Mouse (Mus musculus) monocyte, adult 5-6 weeks (primary cell): ENCODE measurements around the gene H2-Eb2. TPM values are rescaled to one million over a fixed set of nuclear protein-coding genes. Genes with fewer than 3 reads are reported as not detected.
A peak's percentile ranks its signal among the peaks of the same experiment; 100 is the strongest.

Experiments used
- ATAC-seq: fragments of 153-309, 156-312 bp; replicated peaks from 2 replicates; pipeline ENCODE4 v1.8.0; 2017; ENCODE audit warnings: mild to moderate bottlenecking; ENCODE audit not compliant: low TSS enrichment, insufficient number of reproducible peaks, severe bottlenecking, poor library complexity, low FRiP score
- total RNA-seq: library from RNA; stranded (forward); fragments of 200-1000, 200-491, 200-594 nt; gene quantifications from 3 replicates; pipeline ENCODE4 v1.2.3, GENCODE M21; 2017

H2-Eb2 gene
- total RNA-seq = 4.9 to 11.5 TPM (median 8.6 TPM) in 3 replicates

DNA sequence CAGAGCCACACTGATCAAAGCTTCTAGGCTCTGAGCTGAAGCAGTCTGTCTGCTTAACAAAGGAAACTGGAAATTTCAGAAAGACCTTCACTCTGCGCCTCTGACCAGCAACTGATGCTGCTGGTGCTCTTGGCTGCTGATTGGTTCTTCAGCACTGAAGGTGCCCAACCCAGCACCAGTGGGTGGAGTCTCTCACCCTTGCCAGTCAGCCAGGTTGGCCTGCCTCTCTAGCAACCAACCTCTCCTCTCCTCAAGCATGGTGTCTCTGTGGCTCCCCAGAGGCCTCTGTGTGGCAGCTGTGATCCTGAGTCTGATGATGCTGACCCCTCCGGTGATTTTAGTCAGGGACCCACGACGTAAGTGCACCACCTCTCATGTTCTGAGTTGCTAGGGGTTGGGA is at the start of gene H2-Eb2:
H2-Eb2 (plus strand) TSS at position 230 of the 400 bp plus-strand sequence.
- ATAC-seq = peak; percentile 70; the same call in 1 of the 2 replicates

DNA sequence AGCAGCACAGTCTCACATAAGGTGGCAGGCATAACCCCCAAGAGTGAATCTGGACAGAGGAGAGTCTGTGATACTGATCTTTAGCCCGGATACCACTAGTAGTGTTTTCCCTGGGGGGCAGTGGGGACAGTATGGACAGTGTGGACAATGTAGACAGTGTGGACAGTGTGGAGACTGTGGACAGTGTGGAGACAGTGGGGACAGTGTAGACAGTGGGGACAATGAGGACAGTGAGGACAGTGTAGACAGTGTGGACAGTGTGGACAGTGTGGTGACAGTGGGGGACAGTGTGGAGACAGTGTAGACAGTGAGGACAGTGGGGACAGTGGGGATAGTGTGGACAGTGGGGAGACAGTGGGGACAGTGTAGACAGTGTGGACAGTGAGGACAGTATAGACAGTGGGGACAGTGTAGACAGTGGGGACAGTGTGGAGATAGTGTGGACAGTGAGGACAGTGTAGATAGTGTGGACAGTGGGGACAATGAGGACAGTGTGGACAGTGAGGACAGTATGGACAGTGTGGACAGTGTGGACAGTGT is 44.9 kb upstream of the H2-Eb2 start:
- ATAC-seq = peak; percentile 41

DNA sequence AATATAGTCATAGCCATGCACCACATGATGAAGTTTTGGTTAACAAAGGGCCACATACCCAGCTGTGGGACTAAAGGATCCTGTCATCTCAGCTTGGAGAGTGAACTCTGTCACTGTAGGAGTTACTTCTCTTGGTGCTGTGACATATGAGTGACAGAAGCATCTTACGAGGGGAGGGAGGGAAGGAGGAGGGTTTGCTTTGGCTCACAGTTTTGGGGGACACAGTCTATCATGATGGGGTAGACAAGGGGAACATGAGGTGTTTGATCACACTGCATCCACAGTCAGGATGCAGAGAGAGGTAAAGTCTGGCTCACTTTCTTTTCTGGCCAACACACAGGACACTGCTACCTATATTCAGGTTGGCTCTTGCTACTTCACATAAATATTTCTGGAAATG is 43.6 kb upstream of the H2-Eb2 start:
- ATAC-seq = no peak

DNA sequence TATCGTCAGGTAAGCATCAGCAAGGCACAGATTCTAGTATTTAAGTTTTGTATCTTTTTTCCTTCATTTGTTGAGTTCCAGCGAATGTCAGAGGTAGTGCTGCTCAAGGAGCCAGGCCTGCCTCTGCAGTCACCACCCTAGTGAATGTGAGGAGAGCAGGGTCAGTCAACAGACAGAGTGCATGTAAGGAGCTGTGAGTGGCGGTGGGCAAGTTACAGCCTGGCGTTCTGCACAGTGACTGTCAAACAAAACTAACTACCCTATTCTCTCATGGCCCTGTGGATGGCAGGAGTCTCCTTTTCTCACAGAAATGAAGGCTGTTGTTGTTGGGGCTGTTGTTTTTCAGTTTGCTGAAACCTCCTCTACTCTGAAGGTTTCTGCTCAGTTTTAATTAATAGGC is 40.1 kb upstream of the H2-Eb2 start:
- ATAC-seq = no peak

DNA sequence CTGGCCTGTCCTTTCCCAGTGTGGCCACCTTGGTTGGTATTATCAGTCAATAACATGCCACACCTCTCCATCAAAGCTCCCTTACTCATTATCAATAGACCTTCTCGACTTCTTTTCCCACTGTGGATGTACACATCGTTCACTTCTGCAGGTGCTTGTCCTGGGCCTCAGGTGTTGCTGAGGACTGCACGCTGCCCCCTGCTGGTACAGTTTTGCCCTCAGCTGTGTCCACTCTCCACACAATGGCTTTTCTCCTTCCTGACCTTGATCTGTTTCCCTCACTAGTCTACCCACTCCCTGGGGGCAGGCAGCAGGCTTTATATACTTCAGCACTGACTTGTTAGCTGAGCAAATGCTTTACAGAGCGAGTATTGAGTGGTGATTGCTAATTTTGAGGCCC is 39.6 kb upstream of the H2-Eb2 start:
- ATAC-seq = no peak

DNA sequence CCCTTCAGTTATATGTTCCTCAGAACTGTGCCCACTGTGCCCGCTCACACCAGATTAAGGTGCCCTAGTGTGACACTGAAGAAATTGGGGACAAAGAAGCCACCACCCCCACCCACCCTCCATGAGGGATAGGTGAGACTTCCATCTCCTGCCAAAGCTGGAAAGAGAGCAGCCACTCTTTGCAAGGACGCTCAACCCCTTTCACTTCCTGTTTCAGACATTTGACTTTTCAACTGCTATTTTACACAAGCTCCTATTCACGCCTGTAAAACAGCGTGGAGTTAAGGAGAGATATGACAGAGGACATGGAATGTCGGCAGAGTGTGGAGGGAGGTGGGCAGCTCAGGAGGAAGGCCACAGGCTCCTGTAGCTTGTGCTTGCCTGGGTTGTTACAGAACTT is 39.0 kb upstream of the H2-Eb2 start:
- 0 out of 2 replicates have a peak, but pooled peaks have one; percentile 15 for ATAC-seq

DNA sequence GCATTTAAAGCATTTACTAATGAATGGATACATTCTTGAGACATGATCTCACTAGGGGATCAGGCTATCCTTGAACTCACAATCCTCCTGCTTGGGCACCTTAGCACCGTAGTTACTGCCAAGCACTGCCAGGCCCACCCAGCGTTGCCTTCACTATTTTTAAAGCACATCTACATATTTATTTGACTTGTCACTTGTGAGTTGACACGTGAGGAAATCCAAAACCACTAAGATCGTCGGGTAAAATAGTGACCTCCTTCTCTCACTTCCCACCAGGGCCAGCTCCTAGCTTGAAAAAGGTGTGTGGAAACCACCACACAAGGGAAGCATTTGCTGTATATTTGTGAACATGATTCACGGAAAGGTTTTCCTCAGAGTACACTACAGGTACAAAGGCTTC is 38.5 kb upstream of the H2-Eb2 start:
- ATAC-seq = peak; percentile 5; the same call in 1 of the 2 replicates

DNA sequence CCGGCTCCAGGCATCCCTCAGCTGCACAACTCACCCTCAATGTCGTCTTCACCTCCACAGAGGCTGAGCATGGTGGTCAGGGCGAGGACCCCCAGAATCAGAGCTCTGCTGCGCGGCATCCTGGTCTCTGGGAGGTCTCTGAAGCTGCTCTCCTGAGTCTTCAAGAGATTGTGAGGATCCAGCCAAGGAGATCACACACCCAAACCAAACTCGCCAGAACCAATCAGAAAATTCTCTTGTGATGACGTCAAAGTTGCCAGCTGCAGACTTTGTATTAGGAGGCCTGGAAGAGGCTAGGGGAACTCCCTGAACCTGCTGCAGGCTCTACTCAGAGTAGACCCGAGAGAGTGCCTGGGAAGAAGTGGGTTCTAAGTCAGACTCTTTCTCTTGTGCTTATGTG is 37.8 kb upstream of the H2-Eb2 start, which contains the start of gene H2-Aa:
H2-Aa (minus strand) TSS at position 176 of the 400 bp plus-strand sequence.
- peak; percentile 65 for ATAC-seq

DNA sequence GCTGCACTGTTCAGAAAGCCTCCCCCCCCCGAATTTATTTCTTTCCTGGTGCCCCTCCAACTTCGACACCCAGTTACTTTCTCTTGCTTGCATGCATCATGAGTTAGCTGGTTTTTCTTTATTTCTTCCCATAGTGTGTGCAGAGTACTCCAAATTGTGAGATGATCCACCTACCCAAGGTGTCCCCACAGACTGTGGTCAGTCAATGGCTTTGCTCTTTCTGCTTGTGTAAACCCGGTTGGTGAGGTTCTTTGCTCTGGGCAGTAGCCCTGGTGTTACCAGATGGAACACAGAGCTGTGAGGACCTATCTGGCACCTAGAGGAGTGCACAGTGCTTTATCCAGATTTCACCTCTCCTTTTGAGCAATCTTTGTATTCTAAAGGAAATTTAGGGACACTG is 37.3 kb upstream of the H2-Eb2 start:
- ATAC-seq = no peak

DNA sequence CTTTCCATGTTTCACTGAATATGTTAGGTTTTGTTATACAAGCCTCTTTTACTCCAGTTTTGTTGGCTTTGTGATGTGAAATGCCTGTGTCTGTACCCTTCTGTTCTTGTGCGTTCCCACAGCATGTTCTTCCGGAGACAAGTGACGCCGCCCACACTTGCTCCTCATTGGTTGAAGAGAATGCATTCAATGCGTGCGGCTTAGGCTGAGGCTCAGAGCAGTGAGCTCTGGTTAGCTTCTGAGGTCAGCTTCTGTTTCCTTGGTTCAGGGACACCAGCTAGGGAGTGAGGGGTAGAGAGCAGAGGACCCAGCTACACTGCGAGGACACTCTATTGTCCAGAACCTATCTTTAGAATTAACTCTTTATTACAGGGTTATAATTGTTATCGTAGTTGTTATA is 33.9 kb upstream of the H2-Eb2 start:
- ATAC-seq = peak; percentile 63

DNA sequence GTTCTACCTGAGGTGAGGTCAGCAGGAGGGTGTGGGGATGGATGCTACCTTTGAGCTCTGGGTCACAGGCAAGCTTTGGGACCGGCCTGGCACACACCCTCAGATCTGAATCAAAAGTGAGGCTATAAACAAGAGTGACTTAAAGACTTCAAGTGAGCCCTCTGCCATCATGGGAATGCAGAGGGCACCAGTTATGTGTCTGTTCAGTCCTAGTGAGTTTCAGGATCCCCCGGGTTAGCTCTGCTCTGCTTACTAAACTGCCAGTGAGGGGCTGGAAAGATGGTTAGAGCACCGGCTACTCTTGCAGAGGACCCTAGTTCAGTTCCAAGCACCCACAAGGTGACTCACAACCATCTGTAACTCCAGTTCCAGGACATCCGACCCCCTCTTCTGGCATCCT is 32.9 kb upstream of the H2-Eb2 start:
- ATAC-seq = no peak

DNA sequence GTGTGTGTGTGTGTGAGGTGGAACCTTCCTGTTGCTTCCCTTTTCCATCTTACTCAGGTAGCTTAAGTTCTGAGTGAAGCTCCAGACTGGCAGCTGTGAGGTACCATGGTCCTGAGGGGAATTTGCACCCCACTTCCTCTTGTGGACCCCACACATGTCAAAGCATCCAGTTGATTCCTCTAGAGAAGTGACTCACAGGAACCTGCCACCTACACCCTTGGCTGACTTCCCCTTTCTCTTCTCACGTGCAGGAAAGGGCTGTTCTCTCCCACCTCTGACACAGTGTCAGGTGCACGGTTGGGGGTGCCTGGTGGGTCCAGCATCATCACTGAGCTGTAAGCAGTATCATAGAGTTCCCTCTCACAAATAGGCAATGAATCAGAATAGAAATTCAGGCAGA is 31.9 kb upstream of the H2-Eb2 start:
- peak; percentile 65 for ATAC-seq

DNA sequence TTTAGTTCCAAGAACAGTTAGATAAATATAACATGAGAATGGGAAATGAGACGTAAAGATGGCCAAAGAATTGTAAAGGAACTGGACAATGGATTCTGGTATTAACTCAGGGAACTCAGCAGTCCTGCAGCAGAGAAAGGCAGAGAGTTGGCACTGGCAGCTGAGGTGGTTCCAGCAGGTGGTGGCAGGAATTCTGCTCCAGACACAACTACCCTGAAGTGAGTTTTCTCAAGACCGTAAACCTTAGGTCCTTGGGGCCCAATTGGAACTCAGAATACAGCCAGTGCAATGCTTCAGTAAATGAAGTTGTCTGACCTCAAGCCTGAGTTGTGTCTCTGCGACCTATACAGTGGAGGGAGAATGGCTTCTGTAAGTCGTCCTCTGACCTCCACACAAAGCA is 31.2 kb upstream of the H2-Eb2 start:
- no peak for ATAC-seq

DNA sequence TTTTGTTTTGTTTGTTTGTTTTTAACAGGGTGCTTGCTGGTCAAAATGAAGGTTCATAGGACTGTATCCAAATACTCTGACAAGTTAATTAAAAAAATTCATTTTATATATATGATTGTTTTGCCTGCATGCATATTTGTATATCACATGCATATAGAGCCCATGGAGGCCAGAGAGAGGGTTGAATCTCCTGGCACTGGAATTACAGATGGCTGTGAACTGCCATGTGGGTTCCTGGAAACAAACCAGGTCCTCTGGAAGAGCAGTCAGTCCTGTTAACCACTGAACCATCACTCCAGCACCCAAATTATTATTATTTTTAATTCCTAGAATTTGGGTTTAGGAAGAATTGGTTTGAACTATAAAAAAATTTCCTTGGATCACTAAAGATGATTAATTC is 30.2 kb upstream of the H2-Eb2 start:
- no peak for ATAC-seq

DNA sequence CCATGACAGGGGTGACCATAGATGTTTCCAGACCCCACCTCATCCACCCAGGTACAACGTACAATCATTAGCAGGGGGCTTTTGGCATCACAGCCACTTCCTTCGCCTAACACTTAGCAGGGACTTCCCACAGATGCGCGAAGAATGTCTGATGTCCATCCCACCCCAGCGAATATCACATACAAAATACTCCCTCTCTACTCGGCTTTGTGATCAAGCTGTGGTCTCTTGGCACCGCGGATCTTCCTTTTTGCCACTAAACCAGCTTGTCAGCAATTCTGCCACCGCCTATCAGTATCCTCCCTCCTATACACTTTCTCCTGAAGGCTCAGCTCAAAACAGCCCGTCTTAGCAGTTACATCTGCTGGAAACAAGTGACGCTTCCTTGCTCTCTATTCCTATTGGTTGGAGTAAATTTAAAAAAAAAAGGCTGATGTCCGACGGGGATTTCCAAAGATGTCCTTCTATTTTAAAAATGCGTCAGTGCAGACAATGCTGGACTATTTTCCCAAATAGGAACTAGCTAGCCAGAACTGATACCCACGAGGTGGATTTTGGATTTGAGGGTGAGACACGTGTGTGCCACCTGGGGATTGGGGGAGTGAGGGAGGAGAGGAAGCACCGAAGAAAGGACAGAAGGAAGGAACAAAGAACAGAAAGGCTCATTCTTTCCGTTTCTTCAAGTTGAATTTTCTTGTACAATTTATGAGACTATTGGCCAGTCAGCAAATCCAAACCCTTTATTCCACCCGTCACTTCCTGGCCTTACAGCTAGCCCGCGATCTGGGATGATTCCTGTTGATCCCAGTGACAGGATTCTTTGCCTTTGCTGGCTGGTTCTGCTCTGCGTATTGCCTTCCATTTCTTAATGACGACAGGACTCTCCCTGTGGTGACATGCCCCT is 29.3 kb upstream of the H2-Eb2 start:
- peak; percentile 59 for ATAC-seq

DNA sequence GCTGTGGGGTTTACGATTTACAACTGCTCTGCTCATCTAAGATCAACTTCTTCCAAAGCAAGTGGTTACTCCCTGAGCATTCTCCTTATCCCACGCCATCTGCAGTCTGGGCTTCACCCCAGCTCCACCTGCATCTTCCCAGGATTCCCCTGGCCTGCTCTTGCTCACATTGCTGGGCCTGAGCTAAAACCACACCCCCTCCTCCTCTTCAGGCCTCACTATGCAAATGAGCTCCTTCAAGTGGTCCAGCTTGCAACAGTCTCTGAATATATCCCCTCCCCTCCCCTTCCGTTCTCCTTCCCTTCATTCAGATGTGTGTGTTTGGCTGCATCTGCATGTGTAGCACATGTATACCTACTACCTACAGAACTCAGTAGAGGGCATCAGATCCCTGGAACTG is 26.1 kb upstream of the H2-Eb2 start:
- no peak for ATAC-seq

DNA sequence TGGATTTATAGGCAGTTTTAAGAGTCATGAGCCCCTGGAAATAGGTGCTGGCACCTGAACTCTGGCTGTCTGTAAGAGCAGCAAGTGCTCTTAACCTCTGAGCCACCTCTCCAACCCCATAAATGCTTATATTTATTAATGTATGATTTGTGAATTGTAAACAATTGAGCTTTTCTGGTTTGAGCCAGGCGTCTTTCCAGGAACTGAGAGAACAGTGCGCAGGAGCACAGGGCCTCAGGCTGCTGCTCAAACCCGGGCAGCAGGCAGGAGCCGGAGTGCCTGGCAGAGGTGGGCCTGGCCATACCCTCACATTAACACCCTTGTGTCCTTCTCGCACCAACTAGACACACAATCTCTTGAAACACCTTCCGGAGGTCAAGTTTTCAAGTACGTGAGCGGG is 25.4 kb upstream of the H2-Eb2 start:
- no peak for ATAC-seq

DNA sequence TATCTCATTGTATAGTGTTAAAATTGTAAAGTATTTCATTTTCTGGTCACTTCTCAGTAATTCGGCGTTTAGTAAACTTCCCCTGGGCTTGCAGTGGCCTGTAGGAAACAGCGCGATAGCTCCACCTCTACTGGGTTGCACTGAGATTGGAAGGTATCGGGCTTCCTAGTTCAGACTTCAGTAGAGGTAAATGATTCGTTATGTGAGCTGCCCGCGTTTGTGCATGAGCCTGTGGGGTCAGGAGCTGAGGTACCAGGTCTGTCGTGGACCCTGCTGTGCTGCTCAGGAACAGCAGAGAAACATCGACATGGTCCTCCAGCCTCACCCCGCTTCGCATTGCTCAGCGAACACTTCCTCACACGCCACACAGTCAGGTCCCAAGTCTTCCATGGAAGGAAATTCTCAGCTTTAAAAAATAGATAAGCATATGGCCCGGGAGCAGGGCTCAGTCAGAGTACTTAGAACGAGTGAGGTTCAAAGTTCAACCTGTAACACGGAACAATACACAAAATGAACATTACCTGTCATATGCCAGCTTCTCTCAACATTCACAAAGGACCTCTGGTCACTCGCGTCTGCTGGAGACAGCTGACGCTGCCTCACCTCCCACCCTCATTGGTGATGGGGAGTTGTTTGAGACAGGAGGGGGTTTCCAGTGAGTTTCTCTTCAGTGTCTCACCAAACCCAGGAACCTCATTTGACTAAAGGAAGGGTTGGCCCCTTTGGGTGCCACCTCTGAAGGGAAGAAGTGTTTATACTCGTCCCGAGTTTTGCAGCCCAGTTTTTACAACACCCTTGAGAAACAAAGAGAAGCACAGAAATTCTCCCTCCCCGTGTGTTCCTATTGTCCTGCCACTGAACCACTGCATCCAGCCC is 24.5 kb upstream of the H2-Eb2 start:
- ATAC-seq = 0 out of 2 replicates have a peak, but pooled peaks have one; percentile 15

DNA sequence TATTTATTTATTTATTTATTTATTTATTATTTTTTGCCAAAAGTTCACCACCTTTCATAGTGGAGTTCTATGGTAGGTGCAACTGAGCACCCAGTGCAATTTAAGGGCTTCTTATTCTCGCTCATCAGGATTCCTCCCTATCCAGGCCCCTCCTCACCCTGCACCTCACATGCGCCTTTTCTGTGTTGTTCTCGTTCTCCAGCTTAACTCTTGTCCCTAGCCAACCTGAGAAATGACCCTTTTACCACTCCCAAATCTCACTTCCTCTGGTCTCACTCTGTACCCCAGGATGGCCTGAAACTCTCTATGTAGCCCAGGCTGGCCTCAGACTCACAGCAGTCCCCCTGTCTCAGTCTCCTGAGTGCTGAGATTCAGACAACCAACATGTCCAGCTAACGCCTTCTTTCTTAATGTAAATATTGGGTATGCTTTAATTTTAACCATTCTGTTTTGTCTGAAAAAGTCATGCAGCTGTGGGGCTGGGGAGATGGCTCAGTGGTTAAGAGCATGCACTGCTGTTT is 23.7 kb upstream of the H2-Eb2 start:
- no peak for ATAC-seq
